Mouse (Mus musculus) heart, postnatal 0 days (tissue): ENCODE results near the gene Opn1sw. TPM values are rescaled to one million over a fixed set of nuclear protein-coding genes. Genes with fewer than 3 reads are reported as not detected.

Experiments
- ATAC-seq: fragments of 200-750 bp; cut with Nextera tagmentation; 2 replicates; pipeline ENCODE4 v1.8.0; 2017; ENCODE audit warnings: low read depth, moderate number of reproducible peaks, moderate library complexity; ENCODE audit not compliant: insufficient read depth
- DNase-seq: peaks from one replicate; pipeline ENCODE4 v3.0.0-alpha.2; 2016; ENCODE audit warnings: low spot score
- H3K27ac ChIP-seq: fragments of 300-500 bp; sonication (generic); 2 replicates; pipeline ENCODE4 v1.5.1; 2014; ENCODE audit warnings: low read depth, mild to moderate bottlenecking
- H3K27me3 ChIP-seq: fragments of 300-500 bp; sonication (generic); 2 replicates; pipeline ENCODE4 v1.6.1; 2014; ENCODE audit warnings: low read length, mixed read lengths; ENCODE audit not compliant: control insufficient read depth, insufficient read depth
- H3K36me3 ChIP-seq: fragments of 300-500 bp; sonication (generic); replicated peaks from 2 replicates; pipeline ENCODE4 v1.6.1; 2014; ENCODE audit warnings: low read length, mixed read lengths; ENCODE audit not compliant: control insufficient read depth, insufficient read depth
- H3K4me1 ChIP-seq: fragments of 300-500 bp; sonication (generic); 2 replicates; pipeline ENCODE4 v1.6.1; 2014; ENCODE audit warnings: antibody characterized with exemption; ENCODE audit not compliant: control insufficient read depth, insufficient read depth
- H3K4me2 ChIP-seq: fragments of 300-500 bp; sonication (generic); 2 replicates; pipeline ENCODE4 v1.6.1; 2014; ENCODE audit warnings: low read depth, mild to moderate bottlenecking, low read length, moderate library complexity
- H3K4me3 ChIP-seq: fragments of 300-500 bp; sonication (generic); 2 replicates; pipeline ENCODE4 v1.5.1; 2014; ENCODE audit warnings: low read depth, low read length
- H3K9ac ChIP-seq: fragments of 300-500 bp; sonication (generic); replicated peaks from 2 replicates; pipeline ENCODE4 v1.6.1; 2014; ENCODE audit warnings: low read depth, low read length, mixed read lengths
- H3K9me3 ChIP-seq: fragments of 300-500 bp; sonication (generic); replicated peaks from 2 replicates; pipeline ENCODE4 v1.6.1; 2016; ENCODE audit warnings: low read length; ENCODE audit not compliant: control insufficient read depth
- CTCF ChIP-seq: IDR thresholded peaks from 2 replicates; pipeline ENCODE4 v1.5.1; 2016; ENCODE audit warnings: antibody characterized with exemption, control low read depth, low read depth
- EP300 ChIP-seq: IDR thresholded peaks from 2 replicates; pipeline ENCODE4 v1.6.1; 2016; ENCODE audit warnings: antibody characterized with exemption, low read depth
- whole genome bisulfite sequencing: fragments of 180-500 bp; shearing (Covaris S2); extraction: QIAGEN DNeasy Blood & Tissue Kit; methylation state at CpG from one replicate; pipeline ENCODE4 v1.1.7; 2014; 5-methylcytosine and 5-hydroxymethylcytosine counted together
- polyA plus RNA-seq: library from polyadenylated mRNA; unstranded; fragments of >200 nt; fragmentation: Nextera tagmentation; extraction: Ambion mirVana; gene quantifications from 2 replicates; pipeline ENCODE4 v1.2.1, GENCODE M21; 2015
- total RNA-seq: library from RNA; depleted of rRNA; stranded (reverse); fragments of >200 nt; gene quantifications from 2 replicates; pipeline ENCODE4 v1.2.3, GENCODE M21; 2014; ENCODE audit warnings: low replicate concordance

Opn1sw gene
- total and polyA plus RNA-seq, 2 experiments from 2014 or later, result 0.12 to 15.1 TPM

GRCm38 (mm10) chr6:29433804-29434795 lies 45.8 kb upstream of the Opn1sw start:
- ATAC-seq (peak; percentile 21), DNase-seq (peak; percentile 87)
- TF ChIP-seq CTCF, result no peak
- no peak for TF ChIP-seq EP300
- WGBS, result 2% methylated on average over 25 of the region's 27 CpGs
- Histone ChIP-seq H3K4me2 (peak overlapping the region; percentile 79), H3K9me3 (no peaks in the 10 kb centered on the region), H3K36me3 (peaks cover 17% of the 10 kb centered on the region), H3K27ac (peak overlapping the region; percentile 96), H3K4me3 (peak overlapping the region; percentile 72), H3K4me1 (peaks cover 34% of the 10 kb centered on the region), H3K27me3 (no peaks in the 10 kb centered on the region), H3K9ac (peak overlapping the region; percentile 82)

- ATAC-seq, result peak; percentile 39
- under 1% methylated on average over 61 of the region's 77 CpGs for WGBS
- H3K4me2 ChIP-seq, result peak within 1 kb of the TSS; percentile 79
- no peaks in the 10 kb centered on the region for H3K27me3 ChIP-seq
- peak; percentile 76 for DNase-seq
- TF ChIP-seq CTCF, result no peak
- H3K9ac ChIP-seq, result peak within 1 kb of the TSS; percentile 82
- H3K36me3 ChIP-seq, result peaks cover 8% of the 10 kb centered on the region; the same call in 1 of the 2 replicates
- H3K4me3 ChIP-seq, result peak within 1 kb of the TSS; percentile 72
- H3K27ac ChIP-seq, result peak within 1 kb of the TSS; percentile 96
- peaks cover 34% of the 10 kb centered on the region for H3K4me1 ChIP-seq
- H3K9me3 ChIP-seq, result no peaks in the 10 kb centered on the region
Observed at GRCm38 (mm10) chr6:29433038-29433803, 45.0 kb upstream of the Opn1sw start, which contains the start of gene Flnc. Flnc (plus strand) TSS chr6:29433256.

GRCm38 (mm10) chr6:29432676-29433037 lies 44.4 kb upstream of the Opn1sw start:
- Histone ChIP-seq H3K9ac (peak overlapping the region; percentile 82), H3K27me3 (no peaks in the 10 kb centered on the region), H3K4me1 (peaks cover 34% of the 10 kb centered on the region), H3K4me3 (peak overlapping the region; percentile 72), H3K9me3 (no peaks in the 10 kb centered on the region), H3K4me2 (peak overlapping the region; percentile 79), H3K36me3 (0 out of 2 replicates have a peak, but pooled peaks cover 3% of the 10 kb centered on the region), H3K27ac (peak overlapping the region; percentile 96)
- TF ChIP-seq EP300, result no peak
- TF ChIP-seq CTCF, result no peak
- peak; percentile 27 for DNase-seq
- no peak for ATAC-seq

GRCm38 (mm10) chr6:29432156-29432555 lies 43.9 kb upstream of the Opn1sw start:
- H3K27me3 ChIP-seq, result no peaks in the 10 kb centered on the region
- no peak overlapping the region for H3K4me3 ChIP-seq
- ATAC-seq (no peak), DNase-seq (peak; percentile 51)
- no peak overlapping the region for H3K4me2 ChIP-seq
- TF ChIP-seq EP300 (no peak), CTCF (no peak)
- H3K9me3 ChIP-seq, result no peaks in the 10 kb centered on the region
- H3K36me3 ChIP-seq, result 0 out of 2 replicates have a peak, but pooled peaks cover 3% of the 10 kb centered on the region
- H3K9ac ChIP-seq, result no peak overlapping the region
- WGBS, result 24% methylated on average over 3 of the region's 3 CpGs
- peak overlapping the region; percentile 96 for H3K27ac ChIP-seq
- H3K4me1 ChIP-seq, result peaks cover 32% of the 10 kb centered on the region

GRCm38 (mm10) chr6:29431473-29431872 lies 43.2 kb upstream of the Opn1sw start:
- Histone ChIP-seq H3K27ac (peak overlapping the region; percentile 96), H3K27me3 (no peaks in the 10 kb centered on the region), H3K9ac (no peak overlapping the region), H3K4me1 (peaks cover 27% of the 10 kb centered on the region), H3K4me2 (0 out of 2 replicates have a peak overlapping the region, but pooled peaks have one; percentile 4), H3K4me3 (no peak overlapping the region), H3K9me3 (no peaks in the 10 kb centered on the region), H3K36me3 (no peaks in the 10 kb centered on the region)
- DNase-seq, result peak; percentile 94
- 0 out of 2 replicates have a peak, but pooled peaks have one; percentile 1 for TF ChIP-seq EP300
- no peak for TF ChIP-seq CTCF
- ATAC-seq, result peak; percentile 68
- WGBS, result 24% methylated on average over 5 of the region's 5 CpGs
